Mouse (Mus musculus) c-Kit-positive CD71-positive TER-119-positive erythroid progenitor cells, embryonic 14.5 days (primary cell): ENCODE data around the gene Gnat2.

Experiments
- DNase-seq: peaks from one replicate; pipeline ENCODE4 v3.0.0-alpha.2; 2013; ENCODE audit warnings: low spot score

Gnat2 gene

DNA sequence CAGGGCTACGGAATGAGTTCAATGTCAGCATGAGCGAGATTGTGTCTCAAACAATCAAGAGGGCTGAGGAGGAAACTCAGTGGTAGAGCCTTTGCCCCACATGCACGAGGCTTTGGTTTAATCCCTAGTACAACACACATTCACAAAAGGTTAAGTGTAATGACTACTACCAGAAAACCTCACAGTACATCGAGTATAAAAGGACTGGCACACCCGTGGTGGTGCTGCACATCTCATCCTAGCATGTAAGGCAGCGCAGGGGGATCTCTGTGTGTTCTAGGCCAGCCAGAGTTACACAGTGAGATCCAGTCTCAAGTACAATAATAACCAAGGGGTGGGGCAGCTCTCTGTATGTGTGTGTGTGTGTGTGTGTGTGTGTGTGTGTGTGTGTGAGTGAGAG, 24.9 kb downstream of the Gnat2 start:
- no peak for DNase-seq

DNA sequence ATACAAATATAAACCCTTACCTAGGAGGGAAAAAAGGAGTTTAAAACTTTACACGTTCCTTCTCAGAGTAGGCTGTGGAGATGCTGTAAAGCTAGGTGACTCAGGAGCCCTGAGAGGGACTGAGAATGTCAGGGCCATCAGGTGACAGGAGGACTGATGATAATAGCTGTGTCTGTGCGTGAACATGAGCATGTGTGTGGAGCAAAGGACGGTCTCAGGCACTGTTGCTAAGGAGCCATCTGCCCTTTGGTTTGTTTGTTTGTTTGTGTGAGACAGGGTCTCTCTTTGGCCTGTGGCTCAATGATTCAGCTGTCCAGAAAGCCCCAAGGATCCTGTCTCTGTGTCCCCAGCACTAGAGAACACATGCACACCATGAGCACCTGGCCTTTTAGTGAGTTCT, 28.5 kb downstream of the Gnat2 start:
- DNase-seq, result no peak

DNA sequence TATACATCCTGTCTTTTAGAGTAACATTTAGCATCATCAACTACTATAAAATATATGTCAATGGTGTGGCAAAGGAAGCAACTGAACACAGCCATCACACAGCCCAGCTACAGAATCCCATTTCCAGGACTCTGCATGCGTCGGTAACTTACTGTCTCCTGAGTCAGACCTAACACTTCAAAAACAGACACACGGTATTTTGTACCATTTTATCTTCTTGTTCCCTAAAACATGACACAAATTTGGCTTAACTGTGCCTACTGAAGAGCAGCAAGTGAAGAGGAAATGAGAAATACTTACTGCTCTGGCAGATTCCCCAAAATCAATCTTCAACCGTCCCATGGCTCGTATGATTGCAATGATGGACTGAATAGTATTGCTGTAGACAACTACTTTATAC, 30.7 kb downstream of the Gnat2 start:
- DNase-seq, result no peak

DNA sequence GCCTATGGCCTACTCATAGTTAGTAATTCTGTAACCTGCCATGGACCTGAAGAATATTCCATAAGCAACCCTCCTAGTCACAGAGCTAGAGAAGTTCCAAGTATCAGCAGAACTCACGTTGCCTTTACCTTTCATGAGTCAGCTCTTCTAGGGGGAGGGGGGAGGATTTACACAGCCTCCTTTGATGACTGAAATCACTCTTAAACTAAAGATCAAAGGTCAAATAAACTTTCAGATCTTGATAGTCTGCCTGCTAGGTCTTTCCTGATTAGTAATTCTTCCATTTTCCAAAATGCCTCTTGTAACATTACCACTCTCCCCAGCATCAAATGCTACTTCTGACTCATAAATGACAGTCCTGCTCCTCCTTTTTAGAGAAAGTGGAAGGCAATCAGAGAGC, 31.5 kb downstream of the Gnat2 start:
- DNase-seq, result no peak

DNA sequence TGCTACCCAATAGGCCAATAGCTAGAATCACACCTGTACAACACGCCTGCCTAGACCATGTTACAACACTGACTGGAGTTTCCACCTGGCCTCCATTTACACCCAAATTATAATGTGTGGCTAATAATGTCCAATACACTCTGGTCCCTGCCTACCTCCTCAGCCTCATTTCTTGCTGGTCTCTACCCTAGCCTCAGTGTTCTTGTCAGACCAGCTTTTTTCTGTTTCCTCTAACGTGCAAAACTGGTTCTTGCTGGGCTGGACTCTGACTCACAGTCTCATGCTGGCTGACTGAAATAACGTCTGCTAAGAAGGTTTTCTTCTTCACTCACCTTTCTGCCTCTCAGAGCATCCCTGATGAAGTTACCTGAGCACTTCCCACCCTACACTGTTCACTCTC, 33.7 kb downstream of the Gnat2 start:
- DNase-seq, result no peak

DNA sequence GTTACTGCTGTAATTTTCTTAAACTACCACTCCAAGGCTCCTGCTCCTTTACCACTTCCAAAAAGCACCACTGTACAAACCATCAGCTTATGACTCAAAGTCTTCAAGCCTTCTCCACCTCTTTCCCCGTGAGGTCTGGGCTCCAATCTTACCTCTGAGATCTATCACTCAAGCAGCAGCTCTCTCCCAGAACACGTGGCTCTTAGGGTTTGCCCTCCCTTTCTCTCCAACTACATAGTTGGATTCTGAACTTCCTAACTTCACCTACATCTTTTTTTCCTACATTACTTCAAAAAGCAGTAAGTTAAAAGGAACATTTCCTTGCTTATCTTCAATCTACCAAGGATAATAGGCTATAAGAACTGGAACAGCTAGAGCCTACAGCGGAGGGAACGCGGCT, 35.9 kb downstream of the Gnat2 start:
- DNase-seq, result no peak

DNA sequence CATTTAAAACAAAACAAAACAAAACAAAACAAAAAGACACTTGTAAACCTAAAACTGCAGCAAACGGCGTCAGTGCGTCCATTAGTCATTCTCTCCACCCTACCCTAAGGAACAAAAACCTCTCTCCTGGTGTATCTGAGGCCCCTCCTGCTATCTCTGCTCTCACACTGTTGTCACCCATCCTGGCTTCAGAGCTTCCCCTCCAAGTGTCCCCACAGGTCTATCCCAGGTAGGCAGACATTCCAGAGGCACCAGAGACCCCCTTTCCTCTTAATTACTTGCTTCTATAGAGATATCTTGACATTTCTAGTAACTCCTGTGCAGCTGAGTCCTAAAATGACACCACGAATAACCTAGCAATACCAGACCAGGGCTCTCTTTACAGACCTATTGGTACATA, 36.8 kb downstream of the Gnat2 start:
- DNase-seq, result peak; percentile 45

DNA sequence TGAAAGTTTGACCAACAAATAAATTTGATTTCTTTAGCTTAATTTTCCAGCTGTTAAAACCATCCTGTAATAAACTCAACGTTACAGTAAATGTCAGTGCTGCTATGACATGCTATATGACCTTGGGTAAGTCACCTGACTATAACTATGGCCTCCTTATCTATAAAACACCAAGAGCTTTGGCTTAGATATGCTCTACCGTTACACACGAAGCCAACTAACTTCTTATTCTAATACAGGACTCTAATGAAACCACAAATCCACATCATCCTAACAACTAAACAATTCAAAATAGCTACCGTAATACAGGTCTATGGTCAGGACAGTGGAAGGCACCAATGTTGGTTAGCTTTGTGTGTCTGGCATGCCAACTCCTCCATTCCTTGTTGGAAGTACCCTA, 37.2 kb downstream of the Gnat2 start:
- peak; percentile 48 for DNase-seq

DNA sequence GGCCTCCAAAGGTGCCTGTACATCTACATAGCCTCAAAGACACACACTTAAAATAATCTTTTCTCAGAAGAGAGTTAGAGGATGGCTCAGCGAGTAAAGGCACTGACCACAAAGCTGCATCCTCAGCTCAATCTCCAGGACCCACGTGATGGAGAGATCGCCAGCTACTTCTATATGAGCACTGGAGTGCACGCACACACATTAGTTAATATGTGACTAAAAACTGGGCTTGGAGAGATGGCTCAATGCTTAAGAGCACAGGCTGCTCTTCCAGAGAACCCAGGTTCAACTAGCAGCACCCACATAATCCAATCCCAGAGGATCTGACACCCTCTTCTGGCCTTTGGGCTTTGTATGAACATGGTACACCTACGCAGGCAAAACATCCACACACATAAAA, 38.6 kb downstream of the Gnat2 start:
- DNase-seq, result no peak

DNA sequence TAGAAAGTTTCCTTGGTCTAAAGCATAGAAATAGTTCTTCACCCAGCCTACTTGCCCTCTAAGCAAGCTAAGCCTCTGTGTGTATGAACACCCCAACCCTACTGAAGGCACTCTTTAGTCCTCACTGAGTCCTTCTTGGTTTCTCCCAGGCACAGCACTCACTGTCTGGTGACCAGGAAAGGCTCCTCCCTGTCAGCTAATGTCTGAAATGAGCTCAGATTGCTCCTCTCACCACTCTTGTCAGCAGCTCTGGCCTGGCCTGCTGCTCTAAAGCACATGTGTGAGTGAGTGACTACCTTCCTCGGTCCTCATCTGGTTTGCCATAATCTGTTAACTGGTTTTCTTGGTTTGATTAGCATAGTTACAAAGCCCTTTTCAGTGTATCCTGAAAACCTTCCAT, 39.2 kb downstream of the Gnat2 start:
- no peak for DNase-seq

DNA sequence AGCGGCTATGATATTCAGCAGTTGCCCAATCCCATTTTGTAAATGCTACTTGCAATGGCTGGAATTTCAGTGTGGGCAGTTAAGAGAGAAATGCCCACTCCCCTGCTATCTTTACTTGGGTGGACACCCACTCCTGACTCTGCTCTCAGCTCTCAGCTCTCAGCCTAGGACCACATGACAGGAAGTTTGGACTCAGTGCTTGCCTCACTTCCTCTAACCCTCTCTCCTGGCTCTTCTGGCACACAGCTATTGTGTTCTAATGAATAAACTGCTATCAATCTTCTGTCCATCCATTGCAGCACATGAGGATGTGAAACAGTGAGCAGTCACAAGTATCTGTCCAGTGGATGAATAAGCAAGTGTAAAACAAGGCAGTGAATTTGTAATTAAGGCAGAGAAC, 39.9 kb downstream of the Gnat2 start:
- DNase-seq, result no peak

DNA sequence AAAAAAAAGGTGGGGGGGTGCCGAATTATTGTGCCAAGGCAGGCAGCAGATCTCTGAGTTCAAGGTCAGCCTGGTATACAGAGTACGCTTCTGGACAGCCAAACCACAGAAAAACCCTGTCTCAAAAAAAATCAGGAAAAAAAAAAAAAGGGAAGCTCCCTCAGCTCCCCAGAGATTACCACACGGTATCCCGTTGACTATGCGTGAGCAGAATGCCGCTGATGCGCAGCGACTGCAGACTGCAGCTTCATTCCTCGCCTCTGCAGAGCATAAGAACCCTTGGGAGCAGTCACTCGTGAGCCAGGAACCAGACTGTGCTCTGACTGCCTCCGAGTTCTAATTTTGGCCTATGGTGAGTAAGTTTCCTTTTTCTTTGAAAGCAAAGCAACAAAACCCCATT, 42.1 kb downstream of the Gnat2 start:
- no peak for DNase-seq

DNA sequence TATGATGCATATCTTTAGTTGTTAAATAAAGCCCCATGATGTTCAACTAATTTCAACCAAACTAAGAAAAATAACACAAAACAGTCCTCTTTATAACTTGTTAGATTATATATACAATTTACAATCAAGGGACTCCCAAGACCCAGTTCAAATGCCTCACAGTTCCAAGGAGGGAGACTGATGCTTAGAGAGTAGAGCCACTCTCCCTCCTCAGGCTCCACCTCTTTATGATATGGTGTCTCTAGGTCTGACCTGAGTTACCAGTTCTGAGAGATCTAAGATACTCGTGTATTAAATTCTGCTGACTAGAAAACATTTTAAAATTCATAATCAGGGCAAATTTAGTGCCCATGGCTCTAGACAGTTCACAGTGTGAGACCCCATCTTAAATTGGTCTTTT, 46.5 kb downstream of the Gnat2 start:
- no peak for DNase-seq

DNA sequence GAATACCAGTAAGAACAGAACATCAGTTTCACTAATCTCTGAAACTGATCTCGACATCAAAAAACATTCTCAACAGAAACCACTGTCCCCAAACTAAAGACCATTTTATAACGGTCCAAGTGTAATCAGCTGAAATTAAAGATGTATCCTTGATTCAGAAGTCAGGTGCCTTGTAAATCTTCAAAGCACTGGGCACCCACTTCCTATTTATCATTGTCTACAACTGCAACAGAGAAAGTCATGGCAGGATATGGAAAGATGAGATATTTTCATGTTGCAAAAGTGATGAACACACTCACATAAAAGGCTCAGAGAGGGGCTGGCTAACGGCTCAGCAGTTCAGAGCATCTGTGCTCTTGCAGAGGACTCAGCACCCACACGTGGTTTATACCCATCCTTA, 48.2 kb downstream of the Gnat2 start:
- no peak for DNase-seq

DNA sequence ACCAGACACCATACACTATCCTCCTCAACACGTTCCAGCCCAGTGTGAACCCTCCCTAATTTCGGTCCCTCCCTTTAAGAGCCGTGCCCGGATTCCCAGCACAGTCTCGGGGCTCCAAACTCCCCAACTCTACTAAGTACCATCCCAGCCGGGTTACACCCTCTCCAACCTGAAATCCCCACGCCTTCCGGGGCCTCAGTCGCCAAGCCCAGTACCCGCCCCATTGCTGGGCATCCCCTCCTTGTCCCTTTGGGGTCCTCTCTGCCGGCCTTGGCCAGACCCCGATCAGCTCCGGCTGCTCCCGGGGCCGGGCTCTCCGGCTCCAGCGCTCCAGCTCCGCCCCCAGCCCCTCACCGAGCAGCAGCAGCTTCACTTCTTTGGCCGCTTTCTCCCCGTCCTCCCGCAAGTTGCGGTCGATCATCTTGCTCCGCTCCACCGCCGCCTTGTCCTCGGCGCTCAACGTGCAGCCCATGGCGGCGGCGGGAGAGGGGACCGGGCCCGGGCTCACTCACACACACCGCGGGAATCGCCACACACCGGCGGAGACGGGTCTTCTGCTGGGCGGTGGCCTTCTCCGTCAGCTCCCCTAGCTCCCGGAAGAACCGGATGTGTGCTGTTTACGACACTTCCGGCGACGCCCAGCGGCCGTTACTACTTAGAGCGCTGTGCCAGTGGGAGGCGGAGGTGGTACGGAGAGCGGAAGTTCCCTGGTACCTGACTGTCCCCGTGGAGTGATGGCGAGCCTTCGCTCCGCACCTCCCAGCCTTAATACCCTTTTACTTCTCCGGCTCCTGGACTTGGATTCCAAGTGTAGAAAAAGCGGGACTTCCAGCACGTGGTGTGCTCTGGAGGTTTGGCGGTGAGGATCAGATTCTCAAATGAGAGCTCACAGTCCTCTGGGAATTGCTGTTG, 53.2 kb downstream of the Gnat2 start, which contains the start of gene Gnai3:
Gene Gnai3 (minus strand): TSS at position 613 of the 912 bp plus-strand sequence.
- DNase-seq, result peak; percentile 89

DNA sequence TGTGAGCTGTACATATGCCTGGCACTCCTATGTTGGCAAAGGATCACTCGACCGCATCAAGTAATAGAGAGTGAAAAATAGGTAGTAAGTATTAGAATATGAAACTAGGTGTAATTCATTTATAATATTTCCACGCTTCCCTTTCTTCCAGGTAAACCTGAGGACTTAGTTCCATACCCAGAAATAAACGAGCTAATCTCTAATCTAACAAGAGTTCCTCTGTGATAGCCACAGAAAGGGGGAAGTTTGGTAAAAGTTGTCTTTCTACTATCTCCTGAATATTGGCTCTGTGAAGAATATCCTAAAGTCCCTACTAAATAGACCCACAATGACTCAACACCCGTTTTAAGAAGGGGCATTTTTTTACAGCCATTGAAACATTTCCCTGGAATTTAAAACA, 54.1 kb downstream of the Gnat2 start:
- no peak for DNase-seq

DNA sequence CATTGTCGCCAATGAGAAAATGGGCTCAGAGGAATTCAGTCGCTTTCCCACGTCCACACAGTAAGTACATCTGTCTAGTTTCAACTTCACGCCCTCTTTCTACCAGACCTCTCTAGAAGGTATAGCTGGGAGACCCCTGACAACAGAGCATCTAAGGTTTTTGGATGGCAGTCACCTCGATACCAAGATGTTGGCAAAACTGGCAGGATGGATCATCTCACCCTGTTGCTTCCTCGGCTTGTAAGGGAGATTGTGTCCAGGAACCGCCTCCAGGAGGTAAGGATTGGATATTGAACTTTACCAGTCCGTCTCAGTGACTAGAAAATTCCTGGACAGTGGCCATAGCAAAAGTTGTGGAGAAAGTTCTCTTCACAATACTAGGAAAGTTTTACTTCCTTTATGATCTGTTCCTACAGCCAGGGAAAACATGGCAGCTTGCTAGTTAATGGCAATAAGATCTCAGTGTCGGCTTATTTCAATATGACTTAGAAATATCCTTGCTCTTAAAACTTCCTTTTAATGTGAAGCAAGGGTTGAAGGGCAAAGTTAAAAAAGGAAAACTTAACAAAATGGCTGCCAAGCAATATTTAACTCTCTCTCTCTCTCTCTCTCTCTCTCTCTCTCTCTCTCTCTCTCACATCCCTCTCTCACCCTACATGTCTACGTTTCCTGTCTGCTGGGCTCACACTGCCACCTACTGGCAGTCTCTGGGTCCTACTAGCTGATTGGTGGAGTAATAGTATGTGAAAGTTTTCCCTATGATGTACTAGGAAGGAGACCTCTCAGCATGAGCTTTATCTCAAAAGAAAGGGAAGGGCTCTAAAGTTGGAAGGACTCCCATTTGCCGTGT, 55.0 kb downstream of the Gnat2 start:
- DNase-seq, result peak; percentile 92
